Mouse (Mus musculus): Measurements from ENCODE around the gene Bdkrb1.

DNA sequence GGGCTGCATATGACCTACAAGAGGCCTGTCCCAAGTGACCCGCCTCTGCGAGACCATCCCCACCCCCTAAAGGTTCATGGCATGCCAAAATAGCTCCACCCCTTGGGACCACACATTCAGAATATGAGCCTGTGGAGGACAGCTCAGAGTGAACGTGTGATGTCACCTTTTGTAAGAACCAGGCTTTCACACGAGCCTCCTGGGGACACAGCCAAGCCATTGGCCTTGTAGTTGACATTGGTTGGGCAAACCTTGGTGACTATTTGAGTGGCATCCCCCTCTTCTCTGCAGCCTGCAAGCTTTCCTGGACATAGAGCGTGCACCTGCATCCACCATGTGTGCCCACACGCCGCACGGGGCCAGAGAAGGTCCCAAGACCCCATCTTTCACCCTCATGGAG is 15.4 kb upstream of the Bdkrb1 start:
- no peak for TF ChIP-seq CTCF (IDR thresholded peaks at IDR 0.05; ENCODE audit: borderline replicate concordance, insufficient read depth, low read length)
- no peak for TF ChIP-seq POLR2A (IDR thresholded peaks at IDR 0.05; ENCODE audit: low read depth, low read length)
